Comparison of ENCODE assay signal across 8 mouse cellular contexts in the genomic region with DNA sequence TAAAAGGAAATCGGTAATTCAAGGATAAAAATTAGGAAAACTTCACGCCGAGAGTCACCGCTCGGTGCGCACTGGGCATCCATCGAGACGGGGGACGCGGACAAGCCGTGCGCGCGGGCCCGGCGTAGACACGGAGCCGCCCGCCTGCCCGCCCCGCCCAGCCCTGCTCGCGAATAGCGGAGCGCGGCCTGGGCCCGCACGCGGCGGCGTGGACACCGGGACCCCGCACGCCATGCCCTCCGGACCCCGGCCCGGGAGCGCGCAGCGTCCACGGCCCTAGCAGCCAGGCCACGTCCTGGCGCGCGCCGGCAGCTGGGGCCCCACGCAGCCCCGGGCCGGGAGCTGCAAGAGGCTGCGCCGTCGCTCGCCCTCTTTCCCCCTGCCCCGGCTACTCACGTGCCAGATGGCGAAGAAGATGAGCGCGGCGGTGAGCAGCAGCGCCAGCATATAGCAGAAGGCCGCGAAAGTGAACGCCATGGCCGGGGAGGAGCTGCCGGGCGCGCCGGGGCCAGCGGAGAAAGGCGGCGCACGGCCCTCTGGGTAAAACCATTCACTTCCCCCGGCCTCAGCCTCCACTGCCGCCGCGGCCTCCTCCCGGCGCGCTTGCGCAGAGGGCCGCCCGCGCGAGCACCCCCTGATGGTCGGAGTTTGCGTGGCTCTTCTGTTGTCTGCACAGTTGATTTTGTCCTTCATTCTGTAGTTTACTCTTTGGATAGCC. TPM values are rescaled to one million over a fixed set of nuclear protein-coding genes. Genes with fewer than 3 reads are reported as not detected.
A peak's percentile ranks its signal among the peaks of the same experiment; 100 is the strongest.
DNase-seq lines count a peak whose midpoint lies in the region; ATAC-seq and TF ChIP-seq lines count a peak whose summit lies in the region.

Cnih1 (minus strand) TSS at position 625 of the 718 bp plus-strand sequence.

- H3K4me3 ChIP-seq in bone marrow macrophage, adult 2 months (ENCODE audit: insufficient read depth, low read length): peak within 1 kb of the TSS; percentile 82
- peak within 1 kb of the TSS; percentile 99 for H3K4me3 ChIP-seq in embryonic fibroblast, embryonic 13.5 days (ENCODE audit: insufficient read depth, low read length)
- H3K4me3 ChIP-seq in heart, embryonic 10.5 days: peak within 1 kb of the TSS; percentile 96
- peak within 1 kb of the TSS; percentile 96 for H3K4me3 ChIP-seq in kidney, embryonic 15.5 days (replicated peaks)

- WGBS in heart, embryonic 10.5 days: under 1% methylated on average over 86 of the region's 86 CpGs
- under 1% methylated on average over 75 of the region's 86 CpGs for WGBS in kidney, embryonic 15.5 days

- peak within 1 kb of the TSS; percentile 97 for H3K9ac ChIP-seq in kidney, embryonic 15.5 days

- H3K4me2 ChIP-seq in kidney, embryonic 15.5 days: peak within 1 kb of the TSS; percentile 62

- DNase-seq in A20 (ENCODE audit: low read depth, low spot score): peak; percentile 89
- DNase-seq in heart, embryonic 10.5 days (ENCODE audit: low spot score): peak; percentile 93
- peak; percentile 92 for DNase-seq in liver
- peak; percentile 91 to 97 for DNase-seq in spleen, postnatal 4 days (ENCODE audit: low spot score in 2 of 2)

- H3K9me3 ChIP-seq in heart, embryonic 10.5 days: no peaks in the 10 kb centered on the region
- H3K9me3 ChIP-seq in kidney, embryonic 15.5 days (replicated peaks): no peaks in the 10 kb centered on the region

- no peak for TF ChIP-seq CTCF in bone marrow macrophage, adult 2 months (IDR thresholded peaks at IDR 0.05; ENCODE audit: low read depth, low read length)
- TF ChIP-seq CTCF in embryonic fibroblast, embryonic 13.5 days (IDR thresholded peaks at IDR 0.05; ENCODE audit: borderline replicate concordance, insufficient read depth, low read length): no peak; the same call in 1 of the 2 replicates

- peaks cover 15% of the 10 kb centered on the region for H3K4me1 ChIP-seq in bone marrow macrophage, adult 2 months (ENCODE audit: control insufficient read depth, insufficient read depth, low read length)
- peaks cover 5% of the 10 kb centered on the region; the same call in 1 of the 2 replicates for H3K4me1 ChIP-seq in embryonic fibroblast, embryonic 13.5 days (ENCODE audit: control insufficient read depth, insufficient read depth, low read length)
- peaks cover 27% of the 10 kb centered on the region for H3K4me1 ChIP-seq in heart, embryonic 10.5 days
- peaks cover 23% of the 10 kb centered on the region for H3K4me1 ChIP-seq in kidney, embryonic 15.5 days

- H3K27me3 ChIP-seq in heart, embryonic 10.5 days (ENCODE audit: insufficient read depth, poor library complexity, severe bottlenecking): no peaks in the 10 kb centered on the region
- no peaks in the 10 kb centered on the region for H3K27me3 ChIP-seq in kidney, embryonic 15.5 days

- no peak for TF ChIP-seq POLR2A in bone marrow macrophage, adult 2 months (IDR thresholded peaks at IDR 0.05; ENCODE audit: borderline replicate concordance, low read depth, low read length)
- TF ChIP-seq POLR2A in embryonic fibroblast, embryonic 13.5 days (IDR thresholded peaks at IDR 0.05; ENCODE audit: low read depth, low read length): peak; percentile 81

- H3K36me3 ChIP-seq in heart, embryonic 10.5 days: peaks cover 19% of the 10 kb centered on the region
- peaks cover 20% of the 10 kb centered on the region for H3K36me3 ChIP-seq in kidney, embryonic 15.5 days

- ATAC-seq in kidney, embryonic 15.5 days (replicated peaks; ENCODE audit: low FRiP score): peak; percentile 96
- peak; percentile 92 for ATAC-seq in monocyte, adult 5-6 weeks (replicated peaks; ENCODE audit: insufficient number of reproducible peaks, low FRiP score, low TSS enrichment, poor library complexity, severe bottlenecking)

- peak within 1 kb of the TSS; percentile 43 for H3K27ac ChIP-seq in bone marrow macrophage, adult 2 months (ENCODE audit: insufficient read depth, low read depth, low read length)
- peak within 1 kb of the TSS; percentile 94 for H3K27ac ChIP-seq in embryonic fibroblast, embryonic 13.5 days (ENCODE audit: insufficient read depth, low read length)
- H3K27ac ChIP-seq in heart, embryonic 10.5 days: peak within 1 kb of the TSS; percentile 98
- peak within 1 kb of the TSS; percentile 98 for H3K27ac ChIP-seq in kidney, embryonic 15.5 days

RNA-seq across cellular contexts. Expression of gene Cnih1, which starts in this region (rescaled TPM):
- polyA plus RNA-seq in bone marrow macrophage, adult 2 months (2012; ENCODE audit: insufficient read depth, insufficient read length, missing spikeins): 88.8 and 98.6 TPM in 2 replicates
- 259 and 293 TPM in 2 replicates for polyA plus RNA-seq in embryonic fibroblast, embryonic 13.5 days (2011; ENCODE audit: insufficient read length, low read depth, missing spikeins)
- polyA plus RNA-seq in heart, embryonic 10.5 days (2016; fragmentation: Nextera tagmentation; extraction: Ambion mirVana): 197 and 200 TPM in 2 replicates
- 178 and 184 TPM in 2 replicates for polyA plus RNA-seq in kidney, embryonic 15.5 days (2015; fragmentation: Nextera tagmentation; extraction: Ambion mirVana)
- 26.8 to 48.0 TPM (median 29.9 TPM) in 3 replicates for total RNA-seq in monocyte, adult 5-6 weeks (2017)

Comparison
In these comparisons a context has a peak if more than half of its experiments do, and no peak if none do; other contexts are left out.
1. Peak in every context shown above with its lines: DNase-seq, ATAC-seq, H3K4me3 ChIP-seq and H3K27ac ChIP-seq.
2. H3K27ac ChIP-seq: peak in every context shown above with its lines; median percentile 98 in heart, embryonic 10.5 days; 98 in kidney, embryonic 15.5 days; 94 in embryonic fibroblast, embryonic 13.5 days; 43 in bone marrow macrophage, adult 2 months.